ENCODE assay signal across 8 mouse cellular contexts in genomic region chr17:35917143-35917462, GRCm38 (mm10). TPM values are rescaled to one million over a fixed set of nuclear protein-coding genes. Genes with fewer than 3 reads are reported as not detected.
A peak's percentile ranks its signal among the peaks of the same experiment; 100 is the strongest.
DNase-seq lines count a peak whose midpoint lies in the region; ATAC-seq and TF ChIP-seq lines count a peak whose summit lies in the region.

No protein-coding gene starts in this region.

- DNase-seq in cerebellum, postnatal 10 days: peak; percentile 62 to 71
- DNase-seq in cerebellum, postnatal 14 days: no peak
- DNase-seq in urinary bladder, postnatal 14 days (ENCODE audit: low spot score): peak; percentile 30
- no peak for DNase-seq in urinary bladder, postnatal 4 days (ENCODE audit: low spot score in 2 of 2)
- DNase-seq in kidney, postnatal 0 days (ENCODE audit: low spot score): peak; percentile 39
- no peak for DNase-seq in midbrain, embryonic 11.5 days (ENCODE audit: low spot score, missing footprints)
- no peak for DNase-seq in T-cell, adult 2 months (ENCODE audit: low spot score)
- no peak for DNase-seq in natural killer cell, adult 2 months (ENCODE audit: low spot score in 2 of 2)

- H3K4me1 ChIP-seq in kidney, postnatal 0 days (replicated peaks; ENCODE audit: insufficient read depth, low read length): peaks cover 22% of the 10 kb centered on the region; the same call in 1 of the 2 replicates
- peaks cover 21% of the 10 kb centered on the region for H3K4me1 ChIP-seq in midbrain, embryonic 11.5 days (ENCODE audit: control insufficient read depth, insufficient read depth, low read length)

- under 1% methylated on average over 8 of the region's 8 CpGs for WGBS in kidney, postnatal 0 days
- 2% methylated on average over 8 of the region's 8 CpGs for WGBS in midbrain, embryonic 11.5 days

- no peak for ATAC-seq in kidney, postnatal 0 days (replicated peaks; ENCODE audit: low FRiP score, low read depth)
- no peak for ATAC-seq in midbrain, embryonic 11.5 days (ENCODE audit: low FRiP score)

- H3K27ac ChIP-seq in kidney, postnatal 0 days: peak overlapping the region; percentile 98
- peak overlapping the region; percentile 87 for H3K27ac ChIP-seq in midbrain, embryonic 11.5 days (ENCODE audit: low read depth, low read length)

- H3K4me2 ChIP-seq in kidney, postnatal 0 days (ENCODE audit: low read length): peak overlapping the region; percentile 65
- H3K4me2 ChIP-seq in midbrain, embryonic 11.5 days: peak overlapping the region; percentile 85

- H3K36me3 ChIP-seq in kidney, postnatal 0 days (ENCODE audit: insufficient read depth, low read length): 0 out of 2 replicates have a peak, but pooled peaks cover 16% of the 10 kb centered on the region
- H3K36me3 ChIP-seq in midbrain, embryonic 11.5 days (ENCODE audit: control insufficient read depth, insufficient read depth, low read length): peaks cover 3% of the 10 kb centered on the region

- H3K9ac ChIP-seq in kidney, postnatal 0 days (ENCODE audit: low read depth, low read length): peak overlapping the region; percentile 96
- H3K9ac ChIP-seq in midbrain, embryonic 11.5 days (ENCODE audit: low read length): peak overlapping the region; percentile 99

- no peaks in the 10 kb centered on the region for H3K9me3 ChIP-seq in kidney, postnatal 0 days (replicated peaks; ENCODE audit: low read length)
- H3K9me3 ChIP-seq in midbrain, embryonic 11.5 days (ENCODE audit: control insufficient read depth, low read length): no peaks in the 10 kb centered on the region

- TF ChIP-seq CTCF in kidney, postnatal 0 days (IDR thresholded peaks at IDR 0.05; ENCODE audit: low read depth): no peak

- H3K4me3 ChIP-seq in kidney, postnatal 0 days (replicated peaks; ENCODE audit: low read depth, low read length): peak overlapping the region; percentile 66
- peak overlapping the region; percentile 77 for H3K4me3 ChIP-seq in midbrain, embryonic 11.5 days (ENCODE audit: low read depth, low read length)

- no peaks in the 10 kb centered on the region for H3K27me3 ChIP-seq in kidney, postnatal 0 days (ENCODE audit: insufficient read depth, low read length)
- no peaks in the 10 kb centered on the region for H3K27me3 ChIP-seq in midbrain, embryonic 11.5 days (ENCODE audit: control insufficient read depth, insufficient read depth, low read length)

RNA-seq across cellular contexts. Expression of gene Ppp1r10, which starts 0.9 kb away (rescaled TPM):
- 28.8 and 29.7 TPM in 2 replicates for polyA plus RNA-seq in kidney, postnatal 0 days (2015; fragmentation: Nextera tagmentation; extraction: Ambion mirVana)
- 44.3 TPM in 2 replicates for polyA plus RNA-seq in midbrain, embryonic 11.5 days (2014; fragmentation: Nextera tagmentation; extraction: Ambion mirVana)

RNA-seq across cellular contexts. Expression of gene Mrps18b, which starts 0.9 kb away (rescaled TPM):
- 88.4 and 94.7 TPM in 2 replicates for polyA plus RNA-seq in kidney, postnatal 0 days (2015; fragmentation: Nextera tagmentation; extraction: Ambion mirVana)
- polyA plus RNA-seq in midbrain, embryonic 11.5 days (2014; fragmentation: Nextera tagmentation; extraction: Ambion mirVana): 57.1 and 61.8 TPM in 2 replicates

RNA-seq across cellular contexts. Expression of gene Atat1, which starts 7.2 kb away (rescaled TPM):
- 28.4 and 36.9 TPM in 2 replicates for polyA plus RNA-seq in kidney, postnatal 0 days (2015; fragmentation: Nextera tagmentation; extraction: Ambion mirVana)
- 158 and 168 TPM in 2 replicates for polyA plus RNA-seq in midbrain, embryonic 11.5 days (2014; fragmentation: Nextera tagmentation; extraction: Ambion mirVana)

RNA-seq across cellular contexts. Expression of gene 2310061I04Rik, which starts 19.9 kb away (rescaled TPM):
- 36.6 and 39.1 TPM in 2 replicates for polyA plus RNA-seq in kidney, postnatal 0 days (2015; fragmentation: Nextera tagmentation; extraction: Ambion mirVana)
- 22.7 and 23.3 TPM in 2 replicates for polyA plus RNA-seq in midbrain, embryonic 11.5 days (2014; fragmentation: Nextera tagmentation; extraction: Ambion mirVana)

RNA-seq across cellular contexts. Expression of gene Dhx16, which starts 37.5 kb away (rescaled TPM):
- 29.2 and 33.3 TPM in 2 replicates for polyA plus RNA-seq in kidney, postnatal 0 days (2015; fragmentation: Nextera tagmentation; extraction: Ambion mirVana)
- polyA plus RNA-seq in midbrain, embryonic 11.5 days (2014; fragmentation: Nextera tagmentation; extraction: Ambion mirVana): 39.0 and 43.6 TPM in 2 replicates

Comparison
In these comparisons a context has a peak if more than half of its experiments do, and no peak if none do; other contexts are left out.
1. DNase-seq: peak in cerebellum, postnatal 10 days (2 of 2), urinary bladder, postnatal 14 days (single experiment) and kidney, postnatal 0 days (single experiment); none in cerebellum, postnatal 14 days (0 of 2), urinary bladder, postnatal 4 days (0 of 2), midbrain, embryonic 11.5 days (single experiment), T-cell, adult 2 months (single experiment) and natural killer cell, adult 2 months (0 of 2).